Mouse (Mus musculus) layer of hippocampus, adult 2 months (tissue): ENCODE data around the gene F13b. TPM values are rescaled to one million over a fixed set of nuclear protein-coding genes. Genes with fewer than 3 reads are reported as not detected.

Experiments
- DNase-seq, 2 experiments: peaks; one replicate each; pipeline ENCODE4 v3.0.0; 2022; ENCODE audit warnings: low spot score in 2 of 2
- H3K27ac ChIP-seq: fragments of 200-600 bp; 2 replicates; pipeline ENCODE4 v1.8.1; 2022
- H3K4me3 ChIP-seq: fragments of 200-600 bp; 2 replicates; pipeline ENCODE4 v1.8.1; 2022; ENCODE audit warnings: mild to moderate bottlenecking
- CTCF ChIP-seq: fragments of 200-600 bp; conservative IDR thresholded peaks from 2 replicates; pipeline ENCODE4 v1.8.1; 2022; ENCODE audit warnings: antibody characterized with exemption, mild to moderate bottlenecking, moderate library complexity
- total RNA-seq, 2 experiments: library from RNA; stranded (reverse); gene quantifications; 2 replicates each; pipeline ENCODE4 v1.2.3; 2021

Gene F13b
- total RNA-seq, 2 experiments from 2014 or later, result not detected

DNA sequence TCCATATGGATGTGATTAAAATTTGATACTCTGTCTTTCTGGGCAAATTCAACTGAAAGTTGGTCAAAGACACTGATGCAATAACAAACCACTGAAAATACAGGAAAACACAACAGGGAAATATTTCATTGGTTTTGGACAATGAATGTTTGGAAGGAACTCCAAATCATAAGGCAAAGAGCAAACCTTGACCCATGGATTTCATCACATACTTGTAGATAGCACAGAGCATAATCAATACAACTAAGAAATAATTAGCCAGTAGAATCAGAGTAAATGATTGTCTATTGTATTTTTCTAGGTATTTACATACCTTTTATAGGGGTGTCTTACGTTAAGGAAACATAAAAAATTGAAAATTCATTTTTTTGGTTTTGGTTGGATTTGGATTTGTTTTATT lies 47.0 kb downstream of the F13b start:
- no peak overlapping the region for H3K4me3 ChIP-seq
- no peak for DNase-seq
- TF ChIP-seq CTCF, result no peak
- no peak overlapping the region for H3K27ac ChIP-seq

DNA sequence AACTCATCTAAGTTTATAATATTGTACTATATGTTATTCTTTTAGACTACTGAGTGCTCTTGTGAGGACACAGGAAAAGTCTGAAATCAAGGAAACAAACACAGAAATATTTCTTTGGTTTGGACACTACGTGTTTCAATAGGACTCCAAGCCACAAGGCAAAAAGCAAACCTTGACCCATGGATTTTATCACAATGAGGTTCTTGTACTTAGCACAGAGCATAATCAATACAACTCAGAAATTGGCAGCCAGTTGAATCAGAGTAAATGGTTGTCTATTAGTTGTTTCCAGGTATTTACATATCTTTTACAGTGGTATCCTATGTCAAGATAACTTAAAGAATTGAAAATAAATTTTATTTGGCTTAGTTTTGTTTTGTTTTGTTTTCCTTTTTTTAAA lies 49.8 kb downstream of the F13b start:
- no peak for DNase-seq
- Histone ChIP-seq H3K27ac (no peak overlapping the region), H3K4me3 (no peak overlapping the region)
- TF ChIP-seq CTCF, result no peak

DNA sequence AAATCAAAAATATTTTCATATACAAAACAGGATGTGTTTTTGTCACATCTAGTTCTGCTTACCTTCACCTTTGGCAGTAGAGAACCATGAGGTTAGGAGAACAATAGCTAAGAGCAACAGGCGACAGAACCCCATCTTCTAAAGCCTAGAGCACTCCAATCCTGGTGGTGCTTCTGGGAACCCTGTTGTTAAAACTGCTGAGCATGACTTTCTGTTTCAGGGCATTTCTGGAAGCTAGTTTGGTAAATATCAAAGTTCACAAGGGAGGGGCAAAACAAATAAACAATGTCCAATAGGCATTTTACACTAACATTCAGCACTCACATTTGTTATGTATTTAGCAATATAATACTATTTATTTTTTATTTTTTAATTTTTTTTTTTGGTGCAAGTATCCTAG lies 58.5 kb downstream of the F13b start, which contains the start of gene Cfhr1:
TSS of gene Cfhr1 (minus strand) at position 249 of the 400 bp plus-strand sequence.
- Histone ChIP-seq H3K27ac (no peak within 1 kb of the TSS), H3K4me3 (no peak within 1 kb of the TSS)
- DNase-seq, result no peak
- TF ChIP-seq CTCF, result no peak

Other genes with a start within 250 kb of the F13b start
- gene Crb1, start 124.6 kb upstream of the F13b start, total RNA-seq, result under 1 TPM; 0.32 to 0.82 TPM
- 10 to 100 TPM; 28.3 to 30.9 TPM for gene Zbtb41, start 79.4 kb upstream of the F13b start, total RNA-seq
- under 1 TPM; 0.64 to 0.88 TPM for gene Aspm, start 46.9 kb upstream of the F13b start, total RNA-seq
- not detected for gene Cfhr1, start 58.6 kb downstream of the F13b start, total RNA-seq